Mouse (Mus musculus) colon, adult 2 months (tissue): ENCODE results near the gene A530084C06Rik. TPM values are rescaled to one million over a fixed set of nuclear protein-coding genes. Genes with fewer than 3 reads are reported as not detected.

Experiments used
- polyA plus RNA-seq: library from polyadenylated mRNA; depleted of rRNA; stranded (reverse); fragments of >200 nt; gene quantifications from 2 replicates; pipeline ENCODE4 v1.2.3, GENCODE M21; 2012; rRNA removed

Gene A530084C06Rik
- polyA plus RNA-seq = 0.97 and 1.6 TPM in 2 replicates

GRCm38 (mm10) chr13:31558521-31559418 is at the start of gene A530084C06Rik:
A530084C06Rik (minus strand) TSS chr13:31559333.

GRCm38 (mm10) chr13:31555834-31556233 is 3.3 kb downstream of the A530084C06Rik start, which contains the start of gene Foxq1:
Foxq1 (plus strand) TSS chr13:31556134.

Other genes with a start within 250 kb of the A530084C06Rik start
- 13.2 and 14.0 TPM in 2 replicates for gene Foxq1, start 3.2 kb downstream of the A530084C06Rik start, polyA plus RNA-seq
- 41.0 and 47.4 TPM in 2 replicates for gene Foxf2, start 66.5 kb upstream of the A530084C06Rik start, polyA plus RNA-seq
- gene Foxc1, start 247.3 kb upstream of the A530084C06Rik start, polyA plus RNA-seq = 0.44 and 0.48 TPM in 2 replicates